Mouse (Mus musculus): ENCODE results near the gene Plekhh1. TPM values are rescaled to one million over a fixed set of nuclear protein-coding genes. Genes with fewer than 3 reads are reported as not detected.

Plekhh1 gene
- polyA plus RNA-seq, 1 experiment from 2014 or later = 0.13 TPM

- Histone ChIP-seq H3K9ac (no peak overlapping the region), H3K36me3 (replicated peaks) (no peaks in the 10 kb centered on the region), H3K27ac (replicated peaks) (no peak overlapping the region), H3K4me1 (replicated peaks) (no peaks in the 10 kb centered on the region), H3K9me3 (replicated peaks) (no peaks in the 10 kb centered on the region), H3K4me2 (no peak overlapping the region), H3K27me3 (peaks cover 33% of the 10 kb centered on the region), H3K4me3 (replicated peaks) (no peak overlapping the region)
- ATAC-seq (ENCODE audit: insufficient read depth) = no peak
- 88% methylated on average over 2 of the region's 2 CpGs for WGBS (ENCODE audit: insufficient replicate concordance)
Measured at GRCm38 (mm10) chr12:79034331-79034730, 5.4 kb downstream of the Plekhh1 start.

GRCm38 (mm10) chr12:79035349-79035748, 6.4 kb downstream of the Plekhh1 start:
- Histone ChIP-seq H3K27ac (replicated peaks) (no peak overlapping the region), H3K9me3 (replicated peaks) (no peaks in the 10 kb centered on the region), H3K4me2 (no peak overlapping the region), H3K9ac (no peak overlapping the region), H3K4me1 (replicated peaks) (no peaks in the 10 kb centered on the region), H3K4me3 (replicated peaks) (no peak overlapping the region), H3K27me3 (peaks cover 23% of the 10 kb centered on the region), H3K36me3 (replicated peaks) (no peaks in the 10 kb centered on the region)
- WGBS (ENCODE audit: insufficient replicate concordance) = 26% methylated on average over 3 of the region's 3 CpGs
- no peak for ATAC-seq (ENCODE audit: insufficient read depth)

GRCm38 (mm10) chr12:79039708-79040107, 10.7 kb downstream of the Plekhh1 start:
- 51% methylated on average over 8 of the region's 8 CpGs for WGBS (ENCODE audit: insufficient replicate concordance)
- Histone ChIP-seq H3K4me3 (replicated peaks) (no peak overlapping the region), H3K4me1 (replicated peaks) (peaks cover 7% of the 10 kb centered on the region; the same call in 1 of the 2 replicates), H3K27me3 (no peaks in the 10 kb centered on the region), H3K9me3 (replicated peaks) (no peaks in the 10 kb centered on the region), H3K4me2 (no peak overlapping the region), H3K27ac (replicated peaks) (no peak overlapping the region), H3K36me3 (replicated peaks) (no peaks in the 10 kb centered on the region), H3K9ac (no peak overlapping the region)
- ATAC-seq (ENCODE audit: insufficient read depth) = no peak

GRCm38 (mm10) chr12:79040201-79040827, 11.4 kb downstream of the Plekhh1 start:
- H3K9ac ChIP-seq = no peak overlapping the region
- H3K4me3 ChIP-seq (replicated peaks) = no peak overlapping the region
- no peaks in the 10 kb centered on the region for H3K27me3 ChIP-seq
- H3K36me3 ChIP-seq (replicated peaks) = no peaks in the 10 kb centered on the region
- ATAC-seq (ENCODE audit: insufficient read depth) = no peak
- no peak overlapping the region for H3K27ac ChIP-seq (replicated peaks)
- H3K4me2 ChIP-seq = no peak overlapping the region
- 72% methylated on average over 11 of the region's 11 CpGs for WGBS (ENCODE audit: insufficient replicate concordance)
- H3K4me1 ChIP-seq (replicated peaks) = peaks cover 7% of the 10 kb centered on the region; the same call in 1 of the 2 replicates
- H3K9me3 ChIP-seq (replicated peaks) = no peaks in the 10 kb centered on the region

GRCm38 (mm10) chr12:79041436-79041835, 12.5 kb downstream of the Plekhh1 start:
- Histone ChIP-seq H3K9me3 (replicated peaks) (no peaks in the 10 kb centered on the region), H3K4me2 (no peak overlapping the region), H3K27me3 (no peaks in the 10 kb centered on the region), H3K36me3 (replicated peaks) (no peaks in the 10 kb centered on the region), H3K27ac (replicated peaks) (no peak overlapping the region), H3K4me3 (replicated peaks) (no peak overlapping the region), H3K9ac (no peak overlapping the region), H3K4me1 (replicated peaks) (peaks cover 7% of the 10 kb centered on the region; the same call in 1 of the 2 replicates)
- ATAC-seq (ENCODE audit: insufficient read depth) = no peak

GRCm38 (mm10) chr12:79044668-79045067, 15.7 kb downstream of the Plekhh1 start:
- WGBS (ENCODE audit: insufficient replicate concordance) = 73% methylated on average over 8 of the region's 8 CpGs
- H3K4me1 ChIP-seq (replicated peaks) = peaks cover 7% of the 10 kb centered on the region; the same call in 1 of the 2 replicates
- no peak overlapping the region for H3K27ac ChIP-seq (replicated peaks)
- no peak overlapping the region for H3K4me3 ChIP-seq (replicated peaks)
- H3K9ac ChIP-seq = no peak overlapping the region
- H3K27me3 ChIP-seq = no peaks in the 10 kb centered on the region
- ATAC-seq (ENCODE audit: insufficient read depth) = no peak
- H3K4me2 ChIP-seq = no peak overlapping the region
- no peaks in the 10 kb centered on the region for H3K9me3 ChIP-seq (replicated peaks)
- H3K36me3 ChIP-seq (replicated peaks) = no peaks in the 10 kb centered on the region

- ATAC-seq (ENCODE audit: insufficient read depth) = no peak
- H3K27ac ChIP-seq (replicated peaks) = no peak overlapping the region
- no peak overlapping the region for H3K4me2 ChIP-seq
- H3K36me3 ChIP-seq (replicated peaks) = no peaks in the 10 kb centered on the region
- no peak overlapping the region for H3K9ac ChIP-seq
- H3K4me3 ChIP-seq (replicated peaks) = no peak overlapping the region
- no peaks in the 10 kb centered on the region for H3K27me3 ChIP-seq
- H3K4me1 ChIP-seq (replicated peaks) = peaks cover 5% of the 10 kb centered on the region; the same call in 1 of the 2 replicates
- 56% methylated on average over 6 of the region's 6 CpGs for WGBS (ENCODE audit: insufficient replicate concordance)
- H3K9me3 ChIP-seq (replicated peaks) = no peaks in the 10 kb centered on the region
Measured at GRCm38 (mm10) chr12:79046171-79046570, 17.2 kb downstream of the Plekhh1 start.

GRCm38 (mm10) chr12:79047203-79047602, 18.2 kb downstream of the Plekhh1 start:
- H3K27me3 ChIP-seq = no peaks in the 10 kb centered on the region
- WGBS (ENCODE audit: insufficient replicate concordance) = 69% methylated on average over 7 of the region's 7 CpGs
- no peak overlapping the region for H3K4me3 ChIP-seq (replicated peaks)
- no peaks in the 10 kb centered on the region for H3K4me1 ChIP-seq (replicated peaks)
- no peak overlapping the region for H3K4me2 ChIP-seq
- no peak overlapping the region for H3K27ac ChIP-seq (replicated peaks)
- H3K36me3 ChIP-seq (replicated peaks) = no peaks in the 10 kb centered on the region
- H3K9ac ChIP-seq = no peak overlapping the region
- no peak for ATAC-seq (ENCODE audit: insufficient read depth)
- no peaks in the 10 kb centered on the region for H3K9me3 ChIP-seq (replicated peaks)

GRCm38 (mm10) chr12:79048898-79049297, 19.9 kb downstream of the Plekhh1 start:
- Histone ChIP-seq H3K27ac (replicated peaks) (no peak overlapping the region), H3K27me3 (no peaks in the 10 kb centered on the region), H3K9ac (no peak overlapping the region), H3K4me1 (replicated peaks) (peaks cover 4% of the 10 kb centered on the region; the same call in 1 of the 2 replicates), H3K9me3 (replicated peaks) (no peaks in the 10 kb centered on the region), H3K36me3 (replicated peaks) (no peaks in the 10 kb centered on the region), H3K4me2 (no peak overlapping the region), H3K4me3 (replicated peaks) (no peak overlapping the region)
- no peak for ATAC-seq (ENCODE audit: insufficient read depth)
- 65% methylated on average over 1 of the region's 1 CpGs for WGBS (ENCODE audit: insufficient replicate concordance)

GRCm38 (mm10) chr12:79049807-79050206, 20.8 kb downstream of the Plekhh1 start:
- peaks cover 4% of the 10 kb centered on the region for H3K4me1 ChIP-seq (replicated peaks)
- H3K27ac ChIP-seq (replicated peaks) = no peak overlapping the region
- H3K9ac ChIP-seq = no peak overlapping the region
- no peaks in the 10 kb centered on the region for H3K27me3 ChIP-seq
- ATAC-seq (ENCODE audit: insufficient read depth) = no peak
- no peak overlapping the region for H3K4me3 ChIP-seq (replicated peaks)
- no peaks in the 10 kb centered on the region for H3K9me3 ChIP-seq (replicated peaks)
- WGBS (ENCODE audit: insufficient replicate concordance) = 57% methylated on average over 2 of the region's 2 CpGs
- no peak overlapping the region for H3K4me2 ChIP-seq
- H3K36me3 ChIP-seq (replicated peaks) = no peaks in the 10 kb centered on the region

- peaks cover 12% of the 10 kb centered on the region for H3K4me1 ChIP-seq (replicated peaks)
- no peak overlapping the region for H3K4me2 ChIP-seq
- no peak for ATAC-seq (ENCODE audit: insufficient read depth)
- 45% methylated on average over 3 of the region's 3 CpGs for WGBS (ENCODE audit: insufficient replicate concordance)
- H3K9ac ChIP-seq = no peak overlapping the region
- no peak overlapping the region for H3K4me3 ChIP-seq (replicated peaks)
- H3K27ac ChIP-seq (replicated peaks) = no peak overlapping the region
- H3K27me3 ChIP-seq = no peaks in the 10 kb centered on the region
- H3K36me3 ChIP-seq (replicated peaks) = no peaks in the 10 kb centered on the region
- H3K9me3 ChIP-seq (replicated peaks) = no peaks in the 10 kb centered on the region
Measured at GRCm38 (mm10) chr12:79050545-79051212, 21.7 kb downstream of the Plekhh1 start.

Data from liver, embryonic 15.5 days (tissue).